Mouse (Mus musculus) forebrain, postnatal 0 days (tissue): ENCODE data around the gene Myh9. TPM values are rescaled to one million over a fixed set of nuclear protein-coding genes. Genes with fewer than 3 reads are reported as not detected.

Experiments
- ATAC-seq: fragments of 200-750 bp; cut with Nextera tagmentation; 2 replicates; pipeline ENCODE4 v1.8.0; 2017; ENCODE audit warnings: mild to moderate bottlenecking, moderate library complexity
- DNase-seq: peaks from one replicate; pipeline ENCODE4 v3.0.0-alpha.2; 2015
- H3K27ac ChIP-seq: fragments of 300-500 bp; sonication (generic); 2 replicates; pipeline ENCODE4 v1.5.1; 2014; ENCODE audit warnings: low read depth, mild to moderate bottlenecking, antibody characterized with exemption, low read length, moderate library complexity, mixed read lengths
- H3K27me3 ChIP-seq: fragments of 300-500 bp; sonication (generic); 2 replicates; pipeline ENCODE4 v1.6.1; 2014; ENCODE audit warnings: mild to moderate bottlenecking, low read length, mixed read lengths; ENCODE audit not compliant: insufficient read depth
- H3K36me3 ChIP-seq: fragments of 300-500 bp; sonication (generic); 2 replicates; pipeline ENCODE4 v1.6.1; 2014; ENCODE audit warnings: mild to moderate bottlenecking, moderate library complexity; ENCODE audit not compliant: insufficient read depth
- H3K4me1 ChIP-seq: fragments of 300-500 bp; sonication (generic); 2 replicates; pipeline ENCODE4 v1.6.1; 2014; ENCODE audit warnings: antibody characterized with exemption; ENCODE audit not compliant: insufficient read depth
- H3K4me2 ChIP-seq: fragments of 300-500 bp; sonication (generic); 2 replicates; pipeline ENCODE4 v1.6.1; 2014; ENCODE audit warnings: low read depth, mild to moderate bottlenecking, moderate library complexity
- H3K4me3 ChIP-seq: fragments of 300-500 bp; sonication (generic); 2 replicates; pipeline ENCODE4 v1.5.1; 2014; ENCODE audit warnings: low read depth, low read length, mixed read lengths
- H3K9ac ChIP-seq: fragments of 300-500 bp; sonication (generic); 2 replicates; pipeline ENCODE4 v1.6.1; 2014; ENCODE audit warnings: mild to moderate bottlenecking
- H3K9me3 ChIP-seq: fragments of 300-500 bp; sonication (generic); 2 replicates; pipeline ENCODE4 v1.6.1; 2016; ENCODE audit warnings: low read length
- CTCF ChIP-seq: sonication (generic); IDR thresholded peaks from 2 replicates; pipeline ENCODE4 v1.5.1; 2016; ENCODE audit warnings: antibody characterized with exemption, control low read depth, low read depth
- WGBS: fragments of 180-500 bp; shearing (Covaris S2); extraction: QIAGEN DNeasy Blood & Tissue Kit; methylation state at CpG from one replicate; pipeline ENCODE4 v1.1.7; 2014; 5-methylcytosine and 5-hydroxymethylcytosine counted together
- polyA plus RNA-seq: library from polyadenylated mRNA; unstranded; fragments of >200 nt; fragmentation: Nextera tagmentation; extraction: Ambion mirVana; gene quantifications from 2 replicates; pipeline ENCODE4 v1.2.1, GENCODE M21; 2015
- total RNA-seq: library from RNA; depleted of rRNA; stranded (reverse); fragments of >200 nt; gene quantifications from 2 replicates; pipeline ENCODE4 v1.2.3, GENCODE M21; 2014

The Myh9 gene
- total and polyA plus RNA-seq, 2 experiments from 2014 or later, result 7.2 to 35.2 TPM

- no peak overlapping the region for H3K4me3 ChIP-seq
- H3K4me1 ChIP-seq, result 0 out of 2 replicates have a peak, but pooled peaks cover 7% of the 10 kb centered on the region
- H3K27ac ChIP-seq, result no peak overlapping the region
- peaks cover 16% of the 10 kb centered on the region; the same call in 1 of the 2 replicates for H3K36me3 ChIP-seq
- 71% methylated on average over 6 of the region's 6 CpGs for WGBS
- no peak for ATAC-seq
- H3K9me3 ChIP-seq, result no peaks in the 10 kb centered on the region
- peak; percentile 35 for TF ChIP-seq CTCF
- no peaks in the 10 kb centered on the region for H3K27me3 ChIP-seq
- H3K4me2 ChIP-seq, result no peak overlapping the region
- no peak overlapping the region for H3K9ac ChIP-seq
- no peak for DNase-seq
Measured at GRCm38 (mm10) chr15:77813639-77814375, 28.2 kb downstream of the Myh9 start.

- no peaks in the 10 kb centered on the region for H3K9me3 ChIP-seq
- TF ChIP-seq CTCF, result no peak
- ATAC-seq (no peak), DNase-seq (no peak)
- 0 out of 2 replicates have a peak, but pooled peaks cover 7% of the 10 kb centered on the region for H3K4me1 ChIP-seq
- no peaks in the 10 kb centered on the region for H3K27me3 ChIP-seq
- H3K4me2 ChIP-seq, result no peak overlapping the region
- H3K9ac ChIP-seq, result no peak overlapping the region
- no peak overlapping the region for H3K27ac ChIP-seq
- peaks cover 22% of the 10 kb centered on the region; the same call in 1 of the 2 replicates for H3K36me3 ChIP-seq
- no peak overlapping the region for H3K4me3 ChIP-seq
- WGBS, result 96% methylated on average over 10 of the region's 10 CpGs
Measured at GRCm38 (mm10) chr15:77812578-77812977, 29.4 kb downstream of the Myh9 start.

- Histone ChIP-seq H3K36me3 (peaks cover 31% of the 10 kb centered on the region; the same call in 1 of the 2 replicates), H3K4me2 (no peak overlapping the region), H3K4me1 (0 out of 2 replicates have a peak, but pooled peaks cover 7% of the 10 kb centered on the region), H3K9me3 (no peaks in the 10 kb centered on the region), H3K27me3 (no peaks in the 10 kb centered on the region), H3K27ac (no peak overlapping the region), H3K4me3 (no peak overlapping the region), H3K9ac (no peak overlapping the region)
- WGBS, result 75% methylated on average over 11 of the region's 11 CpGs
- DNase-seq (no peak), ATAC-seq (no peak)
- no peak for TF ChIP-seq CTCF
Measured at GRCm38 (mm10) chr15:77811099-77811760, 30.7 kb downstream of the Myh9 start.

GRCm38 (mm10) chr15:77810416-77811098 lies 31.4 kb downstream of the Myh9 start:
- ATAC-seq, result peak; percentile 68
- no peak for DNase-seq
- Histone ChIP-seq H3K9me3 (no peaks in the 10 kb centered on the region), H3K27me3 (no peaks in the 10 kb centered on the region), H3K4me2 (no peak overlapping the region), H3K4me3 (no peak overlapping the region), H3K27ac (no peak overlapping the region), H3K36me3 (peaks cover 31% of the 10 kb centered on the region; the same call in 1 of the 2 replicates), H3K4me1 (0 out of 2 replicates have a peak, but pooled peaks cover 7% of the 10 kb centered on the region), H3K9ac (no peak overlapping the region)
- 56% methylated on average over 17 of the region's 17 CpGs for WGBS
- no peak for TF ChIP-seq CTCF

- Histone ChIP-seq H3K9ac (no peak overlapping the region), H3K4me3 (no peak overlapping the region), H3K4me1 (0 out of 2 replicates have a peak, but pooled peaks cover 5% of the 10 kb centered on the region), H3K27me3 (no peaks in the 10 kb centered on the region), H3K4me2 (no peak overlapping the region), H3K36me3 (peaks cover 31% of the 10 kb centered on the region; the same call in 1 of the 2 replicates), H3K27ac (no peak overlapping the region), H3K9me3 (no peaks in the 10 kb centered on the region)
- no peak for ATAC-seq
- WGBS, result 94% methylated on average over 1 of the region's 1 CpGs
- DNase-seq, result no peak
- TF ChIP-seq CTCF, result no peak
Measured at GRCm38 (mm10) chr15:77809434-77809833, 32.5 kb downstream of the Myh9 start.

GRCm38 (mm10) chr15:77807264-77807585 lies 34.8 kb downstream of the Myh9 start:
- H3K4me1 ChIP-seq, result no peaks in the 10 kb centered on the region
- no peak overlapping the region for H3K4me2 ChIP-seq
- TF ChIP-seq CTCF, result no peak
- H3K27ac ChIP-seq, result no peak overlapping the region
- H3K9me3 ChIP-seq, result no peaks in the 10 kb centered on the region
- peaks cover 25% of the 10 kb centered on the region; the same call in 1 of the 2 replicates for H3K36me3 ChIP-seq
- DNase-seq (no peak), ATAC-seq (no peak)
- 90% methylated on average over 7 of the region's 7 CpGs for WGBS
- no peak overlapping the region for H3K9ac ChIP-seq
- no peak overlapping the region for H3K4me3 ChIP-seq
- H3K27me3 ChIP-seq, result no peaks in the 10 kb centered on the region
